Mouse (Mus musculus): ENCODE data around the gene St6galnac3.

DNA sequence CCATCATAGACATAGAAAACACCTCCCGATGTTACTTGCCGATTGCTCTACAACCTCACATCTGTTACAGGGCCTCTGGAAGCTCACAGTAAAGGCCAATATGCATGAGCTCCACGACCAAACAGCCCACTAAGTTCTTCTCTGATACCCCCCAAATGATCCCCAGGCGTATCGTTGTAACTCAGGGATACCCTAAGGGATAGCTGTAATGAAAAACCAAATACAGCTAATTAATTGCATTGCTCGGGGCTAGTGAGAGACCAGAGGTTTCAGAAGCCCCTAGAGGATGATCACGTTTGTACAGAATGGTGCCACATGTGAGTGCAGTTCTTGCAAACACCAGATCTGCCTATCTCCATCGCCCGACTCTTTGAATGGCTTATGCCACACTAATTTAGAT lies 315.7 kb downstream of the St6galnac3 start:
- TF ChIP-seq CTCF (IDR thresholded peaks at IDR 0.05; ENCODE audit: extremely low read depth, insufficient read depth, low read length) (no peak), POLR2A (IDR thresholded peaks at IDR 0.05; ENCODE audit: extremely low read depth, insufficient read depth, low read length) (no peak)
